Mouse (Mus musculus) c-Kit-positive CD71-negative TER-119-negative erythroid progenitor cells, embryonic 14.5 days (primary cell): ENCODE results near the gene Klra8.
"Not testable (repeated sequence)": the region's sequence is repeated elsewhere in the genome, so short reads cannot be mapped to it uniquely, and the experiment has no call there.

ENCODE experiments used
- DNase-seq: peaks from one replicate; pipeline ENCODE4 v3.0.0-alpha.2; 2013; ENCODE audit warnings: low read depth

The Klra8 gene

DNA sequence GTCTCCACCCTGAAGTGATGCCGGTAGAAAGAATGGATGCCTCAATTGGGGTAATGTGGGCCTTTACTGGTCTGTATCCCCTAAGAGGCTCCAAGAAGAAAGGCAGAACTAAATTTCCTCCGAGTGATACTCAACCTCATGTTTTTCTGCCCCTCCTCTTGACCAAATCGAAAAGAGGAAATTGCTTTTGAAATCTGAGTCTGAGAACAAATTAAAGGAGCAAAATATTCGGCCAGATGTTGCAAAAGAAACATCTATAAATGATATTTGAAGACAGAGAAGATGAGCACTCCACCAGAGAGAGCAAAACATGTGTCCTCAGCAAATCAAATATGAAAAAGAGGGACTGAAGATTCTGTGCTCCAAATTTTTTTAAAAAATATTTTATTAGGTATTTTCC, at the start of gene Klra8:
Gene Klra8 (minus strand): TSS at position 101 of the 400 bp plus-strand sequence.
- DNase-seq, result not testable (repeated sequence)

DNA sequence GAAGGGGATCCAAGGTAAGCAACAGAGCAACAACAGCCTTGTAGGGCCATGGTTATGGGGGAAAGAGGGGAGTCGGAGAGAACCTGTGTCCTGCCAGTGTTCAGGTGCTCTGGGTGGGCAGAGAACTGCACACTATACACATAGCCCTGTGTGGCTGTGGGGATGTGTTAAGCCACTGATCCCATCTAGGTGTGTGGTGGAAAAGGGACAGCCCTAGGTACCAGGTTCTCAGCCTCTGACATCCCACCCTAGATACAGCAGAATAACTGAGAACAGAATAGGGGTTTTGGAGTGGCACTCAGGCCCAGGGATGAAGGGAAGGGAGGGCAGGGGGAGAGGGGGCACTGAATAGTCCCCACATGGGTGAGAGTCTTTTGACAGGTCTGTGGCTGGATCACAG, 19.2 kb downstream of the Klra8 start:
- DNase-seq, result no peak

DNA sequence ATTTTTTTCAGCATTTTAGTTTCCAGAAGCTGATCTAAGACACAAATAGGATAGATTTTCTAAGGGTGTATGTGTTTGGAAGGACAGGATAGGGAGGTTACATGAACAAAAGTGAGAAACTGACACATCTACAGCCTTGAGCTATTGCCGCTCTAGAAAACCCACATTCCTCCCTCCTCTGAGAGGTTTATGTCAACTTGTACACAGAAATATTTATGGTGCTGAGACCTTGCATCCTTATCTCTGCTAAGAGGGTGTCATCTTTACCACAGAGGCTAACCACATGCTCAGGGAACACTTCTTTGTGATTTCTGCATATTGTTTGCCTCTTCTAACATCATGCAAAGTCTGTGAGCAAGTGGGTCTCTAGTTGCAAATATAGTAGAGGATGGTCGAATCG, 27.0 kb downstream of the Klra8 start:
- not testable (repeated sequence) for DNase-seq

DNA sequence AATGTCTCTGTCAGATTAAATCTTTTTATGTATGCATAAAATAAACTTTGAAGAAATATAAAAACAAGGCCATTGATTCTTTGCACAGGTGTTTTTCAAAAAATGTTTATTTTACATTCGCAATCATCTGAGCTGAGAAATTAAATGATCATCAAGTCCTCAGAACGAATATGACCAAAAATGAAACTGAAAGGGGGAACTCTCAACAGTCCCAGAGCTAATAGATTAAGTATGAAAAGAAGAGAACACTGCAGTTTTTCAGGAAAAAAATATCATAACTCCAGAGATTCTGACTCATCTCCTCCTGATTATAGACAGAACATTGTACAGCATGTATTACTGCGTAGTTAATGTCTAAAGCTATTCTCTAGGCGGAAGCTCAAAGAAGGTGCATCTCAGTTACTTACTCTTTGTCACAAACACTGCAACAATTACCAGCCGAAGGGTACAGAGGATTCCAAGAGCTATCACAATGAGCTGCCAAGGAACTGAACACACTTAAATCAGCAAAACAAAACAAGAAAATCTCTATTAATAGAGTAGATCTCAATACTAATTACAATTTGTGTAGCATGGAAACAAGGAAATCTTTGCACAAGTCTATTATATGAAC, 37.3 kb downstream of the Klra8 start:
- no peak for DNase-seq

DNA sequence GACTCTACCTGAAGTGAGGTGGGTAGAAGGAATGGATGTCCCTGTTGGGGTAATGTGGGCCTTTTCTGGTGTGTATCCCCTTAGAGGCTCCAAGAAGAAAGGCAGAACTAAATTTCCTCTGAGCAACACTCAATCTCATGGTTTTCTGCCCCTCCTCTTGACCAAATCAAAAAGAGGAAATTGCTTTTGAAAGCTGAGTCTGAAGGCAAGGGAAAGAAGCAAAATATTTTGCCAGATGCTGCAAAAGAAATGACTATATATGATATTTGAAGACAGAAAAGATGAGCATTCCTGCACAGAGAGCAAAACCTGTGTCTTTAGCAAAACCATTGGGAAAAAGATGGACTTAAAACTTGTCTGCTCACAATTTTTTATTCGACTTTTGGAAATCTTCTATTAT, 62.5 kb downstream of the Klra8 start, which contains the start of gene Klra4:
Gene Klra4 (minus strand): TSS at position 101 of the 400 bp plus-strand sequence.
- not testable (repeated sequence) for DNase-seq
